Mouse (Mus musculus) bone marrow, adult 2 months (tissue): ENCODE data around the gene Kcnj1. TPM values are rescaled to one million over a fixed set of nuclear protein-coding genes. Genes with fewer than 3 reads are reported as not detected.

ENCODE experiments used
- H3K27ac ChIP-seq: fragments of 200-500 bp; 2 replicates; pipeline ENCODE4 v1.5.1; 2012; ENCODE audit warnings: low read depth, mild to moderate bottlenecking, control low read depth, inconsistent platforms, low read length; ENCODE audit not compliant: control insufficient read depth, poor library complexity, insufficient read depth
- H3K4me1 ChIP-seq: fragments of 200-500 bp; 2 replicates; pipeline ENCODE4 v1.6.1; 2011; ENCODE audit warnings: low read length; ENCODE audit not compliant: control insufficient read depth, insufficient read depth
- H3K4me3 ChIP-seq: fragments of 200-500 bp; replicated peaks from 2 replicates; pipeline ENCODE3; 2011; ENCODE audit warnings: mild to moderate bottlenecking, low read depth, low read length, control low read depth; ENCODE audit not compliant: control insufficient read depth
- CTCF ChIP-seq: fragments of 200-500 bp; IDR thresholded peaks from 2 replicates; pipeline ENCODE4 v1.5.1; 2011; ENCODE audit warnings: low read length, control low read depth; ENCODE audit not compliant: control insufficient read depth, insufficient read depth
- POLR2A ChIP-seq: fragments of 200-500 bp; IDR thresholded peaks from 2 replicates; pipeline ENCODE4 v1.6.1; 2011; ENCODE audit warnings: low read depth, mild to moderate bottlenecking, control low read depth, low read length, borderline replicate concordance; ENCODE audit not compliant: control insufficient read depth
- WGBS: fragments of 180-500 bp; shearing (Covaris S2); methylation state at CpG from one replicate; pipeline ENCODE4 v1.1.7; 2018; 5-methylcytosine and 5-hydroxymethylcytosine counted together
- polyA plus RNA-seq: library from polyadenylated mRNA; stranded (reverse); fragments of >200 nt; gene quantifications from 2 replicates; pipeline ENCODE4 v1.2.4, GENCODE M21; 2011; ENCODE audit warnings: low replicate concordance; ENCODE audit not compliant: missing spikeins, insufficient read depth, insufficient read length

Kcnj1 gene
- polyA plus RNA-seq, 1 experiment: not detected

- TF ChIP-seq CTCF (no peak), POLR2A (no peak)
- WGBS: 82% methylated on average over 8 of the region's 8 CpGs
- H3K4me1 ChIP-seq: no peaks in the 10 kb centered on the region
- no peak overlapping the region for H3K4me3 ChIP-seq
- no peak overlapping the region for H3K27ac ChIP-seq
Measured at GRCm38 (mm10) chr9:32348096-32348495, 24.2 kb upstream of the Kcnj1 start.

DNA sequence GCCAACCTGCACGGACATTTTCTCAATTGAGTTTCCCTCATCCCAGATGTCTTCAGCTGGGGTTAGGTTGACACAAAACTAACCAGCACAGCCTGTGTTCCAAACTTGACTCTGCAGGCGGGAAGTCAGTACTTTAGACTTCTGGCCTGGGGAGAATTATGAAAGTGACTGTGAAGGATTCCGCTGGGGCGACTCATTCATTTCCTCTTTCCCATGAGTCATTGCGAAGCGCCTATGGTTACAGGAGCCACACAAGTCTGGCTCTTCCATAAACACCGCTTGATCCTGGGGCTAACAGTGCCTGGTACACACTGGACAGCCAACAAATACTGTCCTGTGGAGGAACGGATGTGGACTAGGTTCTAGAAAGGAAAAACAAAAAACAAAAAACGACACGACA lies 22.9 kb upstream of the Kcnj1 start:
- Histone ChIP-seq H3K4me3 (no peak overlapping the region), H3K27ac (no peak overlapping the region), H3K4me1 (no peaks in the 10 kb centered on the region)
- WGBS: 67% methylated on average over 10 of the region's 10 CpGs
- TF ChIP-seq CTCF (no peak), POLR2A (no peak)

DNA sequence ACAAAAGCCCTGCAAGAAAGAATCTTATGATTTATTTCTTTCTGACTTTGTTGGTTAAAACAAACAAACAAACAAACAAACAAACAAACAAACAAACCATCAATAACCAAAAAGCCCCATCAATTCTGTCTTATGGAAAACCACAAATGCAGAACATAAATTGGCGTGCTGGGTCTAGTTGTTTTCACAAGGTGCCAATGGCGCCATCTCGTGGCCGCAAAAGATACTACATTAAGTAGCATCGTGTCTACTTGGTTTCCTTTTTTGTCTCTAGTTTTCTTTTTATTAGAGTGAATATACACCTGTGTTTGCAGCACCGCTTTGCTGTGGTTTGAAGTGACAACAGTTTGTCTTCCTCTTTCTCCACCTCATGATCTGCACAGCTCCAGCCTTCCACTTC lies 22.0 kb upstream of the Kcnj1 start:
- Histone ChIP-seq H3K27ac (no peak overlapping the region), H3K4me1 (no peaks in the 10 kb centered on the region), H3K4me3 (no peak overlapping the region)
- WGBS: 3% methylated on average over 6 of the region's 6 CpGs
- no peak for TF ChIP-seq POLR2A
- peak; percentile 74 for TF ChIP-seq CTCF

GRCm38 (mm10) chr9:32360770-32361169 lies 11.5 kb upstream of the Kcnj1 start:
- WGBS: 78% methylated on average over 1 of the region's 1 CpGs
- TF ChIP-seq CTCF (no peak), POLR2A (no peak)
- Histone ChIP-seq H3K4me1 (no peaks in the 10 kb centered on the region), H3K4me3 (no peak overlapping the region), H3K27ac (no peak overlapping the region)

GRCm38 (mm10) chr9:32368812-32369211 lies 3.5 kb upstream of the Kcnj1 start:
- WGBS: 2% methylated on average over 2 of the region's 2 CpGs
- Histone ChIP-seq H3K4me3 (no peak overlapping the region), H3K27ac (no peak overlapping the region), H3K4me1 (no peaks in the 10 kb centered on the region)
- TF ChIP-seq POLR2A: no peak
- no peak for TF ChIP-seq CTCF

- Histone ChIP-seq H3K27ac (no peak overlapping the region), H3K4me1 (no peaks in the 10 kb centered on the region), H3K4me3 (no peak overlapping the region)
- TF ChIP-seq CTCF (no peak), POLR2A (no peak)
- WGBS: 68% methylated on average over 6 of the region's 6 CpGs
Measured at GRCm38 (mm10) chr9:32369388-32369787, 2.9 kb upstream of the Kcnj1 start.

- H3K4me1 ChIP-seq: no peaks in the 10 kb centered on the region
- TF ChIP-seq POLR2A (no peak), CTCF (no peak)
- H3K27ac ChIP-seq: no peak overlapping the region
- no peak overlapping the region for H3K4me3 ChIP-seq
- WGBS: 86% methylated on average over 6 of the region's 6 CpGs
Measured at GRCm38 (mm10) chr9:32373656-32374055, 1.4 kb downstream of the Kcnj1 start.

- no peak overlapping the region for H3K4me3 ChIP-seq
- H3K27ac ChIP-seq: no peak overlapping the region
- no peak for TF ChIP-seq POLR2A
- no peak for TF ChIP-seq CTCF
- no peaks in the 10 kb centered on the region for H3K4me1 ChIP-seq
- WGBS: 74% methylated on average over 7 of the region's 7 CpGs
Measured at GRCm38 (mm10) chr9:32376031-32376430, 3.7 kb downstream of the Kcnj1 start.
